Mouse (Mus musculus): ENCODE data around the gene Zdhhc24. TPM values are rescaled to one million over a fixed set of nuclear protein-coding genes. Genes with fewer than 3 reads are reported as not detected.

The Zdhhc24 gene
- polyA plus RNA-seq, 1 experiment: not detected

DNA sequence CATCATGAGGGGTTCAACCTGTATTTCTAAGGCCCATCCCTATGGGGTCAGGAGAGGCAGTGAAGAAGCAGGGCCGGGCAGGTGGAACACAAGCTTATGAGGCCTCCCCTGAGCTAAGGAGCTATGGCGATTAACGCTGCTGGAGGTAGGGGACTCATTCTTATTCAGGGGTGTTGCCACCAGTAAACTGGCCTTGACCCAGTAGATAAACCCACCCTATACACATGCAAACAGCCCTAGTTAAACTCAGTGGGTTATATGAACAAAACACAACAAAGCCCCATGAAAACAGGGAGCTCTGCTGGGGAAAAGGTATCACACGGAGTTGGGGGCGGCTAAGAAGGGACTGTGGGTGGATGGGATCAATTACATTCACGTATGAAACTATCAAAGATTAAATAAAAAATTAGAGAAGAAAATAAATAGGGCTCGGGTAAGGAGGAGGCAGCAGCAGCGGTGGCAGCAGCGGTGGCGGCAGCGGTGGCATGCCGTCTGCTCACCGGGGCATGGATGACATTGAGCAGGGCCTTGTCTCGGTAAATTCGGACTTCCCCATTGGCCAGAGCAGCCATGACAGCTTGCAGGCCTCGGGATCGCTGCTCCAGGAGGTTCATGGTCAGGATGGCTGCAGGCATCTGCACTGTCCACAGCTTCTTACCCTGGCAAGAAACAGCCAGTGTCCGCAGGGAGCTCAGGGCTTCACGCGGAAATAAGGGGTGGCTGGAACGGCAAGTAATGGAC lies 18.5 kb downstream of the Zdhhc24 start:
- 63% methylated on average over 21 of the region's 21 CpGs for WGBS
- H3K27ac ChIP-seq (ENCODE audit: insufficient read depth, low read depth, low read length): no peak overlapping the region
- no peak for TF ChIP-seq POLR2A (IDR thresholded peaks at IDR 0.05; ENCODE audit: insufficient read depth, low read depth, low read length)
- no peak for TF ChIP-seq CTCF (IDR thresholded peaks at IDR 0.05; ENCODE audit: insufficient read depth, low read depth, low read length)
- H3K4me1 ChIP-seq (ENCODE audit: control insufficient read depth, insufficient read depth, low read length): no peaks in the 10 kb centered on the region
- H3K4me3 ChIP-seq (ENCODE audit: insufficient read depth, low read depth, low read length): no peak overlapping the region

- WGBS: 87% methylated on average over 9 of the region's 9 CpGs
- H3K4me3 ChIP-seq (ENCODE audit: insufficient read depth, low read depth, low read length): no peak overlapping the region
- TF ChIP-seq CTCF (IDR thresholded peaks at IDR 0.05; ENCODE audit: insufficient read depth, low read depth, low read length) (no peak), POLR2A (IDR thresholded peaks at IDR 0.05; ENCODE audit: insufficient read depth, low read depth, low read length) (no peak)
- H3K27ac ChIP-seq (ENCODE audit: insufficient read depth, low read depth, low read length): no peak overlapping the region
- no peaks in the 10 kb centered on the region for H3K4me1 ChIP-seq (ENCODE audit: control insufficient read depth, insufficient read depth, low read length)
Observed at GRCm38 (mm10) chr19:4898972-4899371, 20.5 kb downstream of the Zdhhc24 start.

- TF ChIP-seq CTCF (IDR thresholded peaks at IDR 0.05; ENCODE audit: insufficient read depth, low read depth, low read length): no peak
- TF ChIP-seq POLR2A (IDR thresholded peaks at IDR 0.05; ENCODE audit: insufficient read depth, low read depth, low read length): no peak
- H3K4me3 ChIP-seq (ENCODE audit: insufficient read depth, low read depth, low read length): no peak overlapping the region
- WGBS: 83% methylated on average over 3 of the region's 3 CpGs
- H3K4me1 ChIP-seq (ENCODE audit: control insufficient read depth, insufficient read depth, low read length): no peaks in the 10 kb centered on the region
- H3K27ac ChIP-seq (ENCODE audit: insufficient read depth, low read depth, low read length): no peak overlapping the region
Observed at GRCm38 (mm10) chr19:4899888-4900287, 21.4 kb downstream of the Zdhhc24 start.

- H3K4me1 ChIP-seq (ENCODE audit: control insufficient read depth, insufficient read depth, low read length): no peaks in the 10 kb centered on the region
- TF ChIP-seq POLR2A (IDR thresholded peaks at IDR 0.05; ENCODE audit: insufficient read depth, low read depth, low read length): peak; percentile 56; the same call in 1 of the 2 replicates
- TF ChIP-seq CTCF (IDR thresholded peaks at IDR 0.05; ENCODE audit: insufficient read depth, low read depth, low read length): no peak
- H3K4me3 ChIP-seq (ENCODE audit: insufficient read depth, low read depth, low read length): peak within 1 kb of the TSS; percentile 85
- WGBS: 2% methylated on average over 31 of the region's 31 CpGs
- peak within 1 kb of the TSS; percentile 53; the same call in 1 of the 2 replicates for H3K27ac ChIP-seq (ENCODE audit: insufficient read depth, low read depth, low read length)
Observed at GRCm38 (mm10) chr19:4905979-4906794, 27.7 kb downstream of the Zdhhc24 start, which contains the start of gene Bbs1. TSS of gene Bbs1 (minus strand) at chr19:4906628.

- Histone ChIP-seq H3K4me1 (ENCODE audit: control insufficient read depth, insufficient read depth, low read length) (no peaks in the 10 kb centered on the region), H3K27ac (ENCODE audit: insufficient read depth, low read depth, low read length) (no peak overlapping the region), H3K4me3 (ENCODE audit: insufficient read depth, low read depth, low read length) (no peak overlapping the region)
- TF ChIP-seq CTCF (IDR thresholded peaks at IDR 0.05; ENCODE audit: insufficient read depth, low read depth, low read length) (no peak), POLR2A (IDR thresholded peaks at IDR 0.05; ENCODE audit: insufficient read depth, low read depth, low read length) (no peak)
- 69% methylated on average over 4 of the region's 4 CpGs for WGBS
Observed at GRCm38 (mm10) chr19:4908107-4908506, 29.6 kb downstream of the Zdhhc24 start.

DNA sequence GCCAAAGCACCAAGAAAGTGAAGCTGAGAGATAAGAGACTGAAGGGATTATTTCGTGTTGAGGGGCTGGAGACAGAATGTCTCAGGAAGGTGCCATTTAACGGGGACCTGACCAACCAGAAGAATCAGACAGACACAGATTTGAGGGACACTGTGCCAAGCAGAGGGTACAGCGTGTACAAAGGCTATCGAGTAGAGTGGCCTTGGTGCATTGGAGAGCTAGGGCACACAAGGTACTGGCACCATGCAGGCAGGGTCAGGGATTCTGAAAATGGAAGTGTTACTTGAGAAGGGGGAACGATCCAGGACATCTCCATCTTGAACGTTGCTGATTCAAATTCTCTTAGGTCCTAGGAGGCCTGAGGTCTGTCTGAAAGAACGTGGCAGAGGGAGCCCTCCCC lies 30.9 kb downstream of the Zdhhc24 start:
- H3K4me1 ChIP-seq (ENCODE audit: control insufficient read depth, insufficient read depth, low read length): no peaks in the 10 kb centered on the region
- no peak overlapping the region for H3K27ac ChIP-seq (ENCODE audit: insufficient read depth, low read depth, low read length)
- no peak overlapping the region for H3K4me3 ChIP-seq (ENCODE audit: insufficient read depth, low read depth, low read length)
- 91% methylated on average over 7 of the region's 7 CpGs for WGBS
- TF ChIP-seq POLR2A (IDR thresholded peaks at IDR 0.05; ENCODE audit: insufficient read depth, low read depth, low read length): no peak
- no peak for TF ChIP-seq CTCF (IDR thresholded peaks at IDR 0.05; ENCODE audit: insufficient read depth, low read depth, low read length)

DNA sequence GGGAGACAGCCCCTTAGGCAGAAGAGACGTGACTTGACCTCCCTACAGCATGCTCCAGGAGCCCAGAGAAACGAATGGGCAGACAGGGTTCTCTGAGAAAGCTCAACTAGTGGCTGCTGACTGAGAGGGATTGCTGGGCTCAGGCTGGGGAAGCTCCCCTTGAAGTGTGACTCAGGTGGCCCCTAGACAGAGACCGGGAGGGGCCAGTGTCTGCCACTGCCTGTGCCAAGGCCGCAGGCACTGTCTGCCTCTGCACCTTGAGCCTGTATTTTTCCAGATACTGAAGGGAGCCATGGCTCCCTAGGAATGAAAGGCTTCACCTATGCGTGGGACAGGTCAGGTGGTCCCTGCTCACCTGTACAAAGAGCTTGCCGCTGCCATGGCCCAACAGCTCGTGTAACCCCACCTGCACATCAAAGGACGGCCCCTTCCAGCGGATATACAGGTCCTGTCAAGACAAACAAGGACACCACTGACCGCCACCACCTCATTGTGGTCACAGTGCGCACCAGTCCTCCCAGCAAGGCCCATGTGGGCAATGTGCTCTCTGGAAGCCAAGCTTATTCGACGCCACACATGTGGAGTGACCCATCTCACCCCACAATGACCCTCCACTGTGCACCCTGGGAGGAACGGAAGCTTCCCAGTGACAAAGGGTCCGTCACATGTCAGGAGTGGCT lies 37.6 kb downstream of the Zdhhc24 start:
- WGBS: 90% methylated on average over 15 of the region's 15 CpGs
- Histone ChIP-seq H3K4me3 (ENCODE audit: insufficient read depth, low read depth, low read length) (no peak overlapping the region), H3K4me1 (ENCODE audit: control insufficient read depth, insufficient read depth, low read length) (no peaks in the 10 kb centered on the region), H3K27ac (ENCODE audit: insufficient read depth, low read depth, low read length) (no peak overlapping the region)
- TF ChIP-seq CTCF (IDR thresholded peaks at IDR 0.05; ENCODE audit: insufficient read depth, low read depth, low read length) (no peak), POLR2A (IDR thresholded peaks at IDR 0.05; ENCODE audit: insufficient read depth, low read depth, low read length) (no peak)

- TF ChIP-seq CTCF (IDR thresholded peaks at IDR 0.05; ENCODE audit: insufficient read depth, low read depth, low read length) (no peak), POLR2A (IDR thresholded peaks at IDR 0.05; ENCODE audit: insufficient read depth, low read depth, low read length) (no peak)
- Histone ChIP-seq H3K4me1 (ENCODE audit: control insufficient read depth, insufficient read depth, low read length) (no peaks in the 10 kb centered on the region), H3K4me3 (ENCODE audit: insufficient read depth, low read depth, low read length) (no peak overlapping the region), H3K27ac (ENCODE audit: insufficient read depth, low read depth, low read length) (no peak overlapping the region)
- 91% methylated on average over 10 of the region's 10 CpGs for WGBS
Observed at GRCm38 (mm10) chr19:4916827-4917226, 38.4 kb downstream of the Zdhhc24 start.
